Mouse (Mus musculus) hindbrain, embryonic 15.5 days (tissue): ENCODE data around the gene Cap2. TPM values are rescaled to one million over a fixed set of nuclear protein-coding genes. Genes with fewer than 3 reads are reported as not detected.

Experiments used
- ATAC-seq: fragments of 200-750 bp; cut with Nextera tagmentation; 2 replicates; pipeline ENCODE4 v1.8.0; 2017; ENCODE audit warnings: low read depth, moderate number of reproducible peaks, moderate TSS enrichment; ENCODE audit not compliant: low FRiP score
- H3K27ac ChIP-seq: fragments of 300-500 bp; sonication (generic); replicated peaks from 2 replicates; pipeline ENCODE4 v1.5.1; 2015; ENCODE audit warnings: mild to moderate bottlenecking, inconsistent platforms
- H3K27me3 ChIP-seq: fragments of 300-500 bp; sonication (generic); 2 replicates; pipeline ENCODE4 v1.6.1; 2015; ENCODE audit warnings: control low read depth, inconsistent platforms
- H3K36me3 ChIP-seq: fragments of 300-500 bp; sonication (generic); 2 replicates; pipeline ENCODE4 v1.6.1; 2015; ENCODE audit warnings: control low read depth, inconsistent platforms
- H3K4me1 ChIP-seq: fragments of 300-500 bp; sonication (generic); replicated peaks from 2 replicates; pipeline ENCODE4 v1.6.1; 2015; ENCODE audit warnings: control low read depth, inconsistent platforms
- H3K4me2 ChIP-seq: fragments of 300-500 bp; sonication (generic); 2 replicates; pipeline ENCODE4 v1.6.1; 2015; ENCODE audit warnings: moderate library complexity, mild to moderate bottlenecking, inconsistent platforms
- H3K4me3 ChIP-seq: fragments of 300-500 bp; sonication (generic); 2 replicates; pipeline ENCODE4 v1.5.1; 2015; ENCODE audit warnings: mild to moderate bottlenecking, inconsistent platforms
- H3K9ac ChIP-seq: fragments of 300-500 bp; sonication (generic); 2 replicates; pipeline ENCODE4 v1.6.1; 2015; ENCODE audit warnings: inconsistent platforms
- H3K9me3 ChIP-seq: fragments of 300-500 bp; sonication (generic); 2 replicates; pipeline ENCODE4 v1.6.1; 2016; ENCODE audit warnings: control low read depth, inconsistent platforms
- WGBS: fragments of 180-500 bp; shearing (Covaris S2); methylation state at CpG from one replicate; pipeline ENCODE4 v1.1.7; 2015; 5-methylcytosine and 5-hydroxymethylcytosine counted together
- polyA plus RNA-seq: library from polyadenylated mRNA; unstranded; fragments of >200 nt; fragmentation: Nextera tagmentation; extraction: Ambion mirVana; gene quantifications from 2 replicates; pipeline ENCODE4 v1.2.1, GENCODE M21; 2015

Gene Cap2
- polyA plus RNA-seq, 1 experiment from 2014 or later = 9.4 TPM

GRCm38 (mm10) chr13:46526645-46527044 lies 25.0 kb downstream of the Cap2 start:
- WGBS = 84% methylated on average over 3 of the region's 3 CpGs
- H3K4me1 ChIP-seq = peaks cover 5% of the 10 kb centered on the region; the same call in 1 of the 2 replicates
- no peaks in the 10 kb centered on the region for H3K36me3 ChIP-seq
- H3K27me3 ChIP-seq = no peaks in the 10 kb centered on the region
- ATAC-seq = no peak
- H3K4me3 ChIP-seq = no peak overlapping the region
- H3K9me3 ChIP-seq = no peaks in the 10 kb centered on the region
- H3K4me2 ChIP-seq = no peak overlapping the region
- no peak overlapping the region for H3K9ac ChIP-seq
- H3K27ac ChIP-seq = no peak overlapping the region

- no peaks in the 10 kb centered on the region for H3K27me3 ChIP-seq
- no peak overlapping the region for H3K9ac ChIP-seq
- no peaks in the 10 kb centered on the region for H3K9me3 ChIP-seq
- H3K27ac ChIP-seq = no peak overlapping the region
- H3K4me3 ChIP-seq = no peak overlapping the region
- no peak for ATAC-seq
- 88% methylated on average over 5 of the region's 5 CpGs for WGBS
- no peak overlapping the region for H3K4me2 ChIP-seq
- H3K36me3 ChIP-seq = no peaks in the 10 kb centered on the region
- peaks cover 5% of the 10 kb centered on the region; the same call in 1 of the 2 replicates for H3K4me1 ChIP-seq
Observed at GRCm38 (mm10) chr13:46527340-46527739, 25.7 kb downstream of the Cap2 start.

GRCm38 (mm10) chr13:46529037-46529436 lies 27.4 kb downstream of the Cap2 start:
- Histone ChIP-seq H3K9ac (no peak overlapping the region), H3K36me3 (no peaks in the 10 kb centered on the region), H3K27ac (no peak overlapping the region), H3K27me3 (no peaks in the 10 kb centered on the region), H3K4me1 (peaks cover 3% of the 10 kb centered on the region), H3K4me3 (no peak overlapping the region), H3K9me3 (no peaks in the 10 kb centered on the region), H3K4me2 (no peak overlapping the region)
- 88% methylated on average over 10 of the region's 10 CpGs for WGBS
- no peak for ATAC-seq

GRCm38 (mm10) chr13:46530546-46530945 lies 28.9 kb downstream of the Cap2 start:
- Histone ChIP-seq H3K27me3 (no peaks in the 10 kb centered on the region), H3K4me1 (peaks cover 12% of the 10 kb centered on the region), H3K36me3 (no peaks in the 10 kb centered on the region), H3K9me3 (no peaks in the 10 kb centered on the region), H3K4me2 (no peak overlapping the region), H3K27ac (no peak overlapping the region), H3K4me3 (no peak overlapping the region), H3K9ac (no peak overlapping the region)
- ATAC-seq = no peak
- 88% methylated on average over 8 of the region's 8 CpGs for WGBS

- no peak for ATAC-seq
- WGBS = 90% methylated on average over 3 of the region's 3 CpGs
- Histone ChIP-seq H3K4me3 (no peak overlapping the region), H3K4me2 (no peak overlapping the region), H3K9me3 (no peaks in the 10 kb centered on the region), H3K27me3 (no peaks in the 10 kb centered on the region), H3K4me1 (peaks cover 12% of the 10 kb centered on the region), H3K27ac (no peak overlapping the region), H3K9ac (no peak overlapping the region), H3K36me3 (no peaks in the 10 kb centered on the region)
Observed at GRCm38 (mm10) chr13:46531676-46532075, 30.0 kb downstream of the Cap2 start.

- no peaks in the 10 kb centered on the region for H3K36me3 ChIP-seq
- no peak overlapping the region for H3K27ac ChIP-seq
- H3K9me3 ChIP-seq = no peaks in the 10 kb centered on the region
- ATAC-seq = no peak
- H3K9ac ChIP-seq = no peak overlapping the region
- no peaks in the 10 kb centered on the region for H3K27me3 ChIP-seq
- H3K4me1 ChIP-seq = peaks cover 12% of the 10 kb centered on the region
- WGBS = 98% methylated on average over 7 of the region's 7 CpGs
- H3K4me2 ChIP-seq = no peak overlapping the region
- no peak overlapping the region for H3K4me3 ChIP-seq
Observed at GRCm38 (mm10) chr13:46532276-46532675, 30.6 kb downstream of the Cap2 start.

- no peak overlapping the region; the same call in 1 of the 2 replicates for H3K27ac ChIP-seq
- no peaks in the 10 kb centered on the region for H3K27me3 ChIP-seq
- peaks cover 12% of the 10 kb centered on the region for H3K4me1 ChIP-seq
- H3K4me2 ChIP-seq = peak overlapping the region; percentile 26
- H3K9me3 ChIP-seq = no peaks in the 10 kb centered on the region
- 48% methylated on average over 10 of the region's 10 CpGs for WGBS
- no peaks in the 10 kb centered on the region for H3K36me3 ChIP-seq
- no peak overlapping the region for H3K4me3 ChIP-seq
- H3K9ac ChIP-seq = no peak overlapping the region
- ATAC-seq = no peak
Observed at GRCm38 (mm10) chr13:46533342-46534129, 31.9 kb downstream of the Cap2 start.

GRCm38 (mm10) chr13:46534171-46534968 lies 32.7 kb downstream of the Cap2 start:
- no peaks in the 10 kb centered on the region for H3K9me3 ChIP-seq
- no peak overlapping the region for H3K9ac ChIP-seq
- WGBS = 8% methylated on average over 11 of the region's 11 CpGs
- H3K27ac ChIP-seq = no peak overlapping the region; the same call in 1 of the 2 replicates
- H3K36me3 ChIP-seq = no peaks in the 10 kb centered on the region
- no peaks in the 10 kb centered on the region for H3K27me3 ChIP-seq
- peak overlapping the region; percentile 26 for H3K4me2 ChIP-seq
- H3K4me3 ChIP-seq = no peak overlapping the region
- ATAC-seq = 0 out of 2 replicates have a peak, but pooled peaks have one; percentile 68
- peaks cover 12% of the 10 kb centered on the region for H3K4me1 ChIP-seq

- no peak overlapping the region for H3K4me2 ChIP-seq
- H3K9ac ChIP-seq = no peak overlapping the region
- H3K36me3 ChIP-seq = no peaks in the 10 kb centered on the region
- no peak overlapping the region for H3K27ac ChIP-seq
- no peaks in the 10 kb centered on the region for H3K9me3 ChIP-seq
- H3K4me3 ChIP-seq = no peak overlapping the region
- 75% methylated on average over 5 of the region's 5 CpGs for whole genome bisulfite sequencing
- ATAC-seq = no peak
- H3K4me1 ChIP-seq = peaks cover 12% of the 10 kb centered on the region
- no peaks in the 10 kb centered on the region for H3K27me3 ChIP-seq
Observed at GRCm38 (mm10) chr13:46534969-46535785, 33.5 kb downstream of the Cap2 start.

- 84% methylated on average over 7 of the region's 7 CpGs for WGBS
- H3K9me3 ChIP-seq = no peaks in the 10 kb centered on the region
- ATAC-seq = no peak
- no peak overlapping the region for H3K27ac ChIP-seq
- peaks cover 16% of the 10 kb centered on the region for H3K4me1 ChIP-seq
- H3K9ac ChIP-seq = no peak overlapping the region
- H3K4me3 ChIP-seq = no peak overlapping the region
- no peaks in the 10 kb centered on the region for H3K27me3 ChIP-seq
- H3K36me3 ChIP-seq = no peaks in the 10 kb centered on the region
- no peak overlapping the region for H3K4me2 ChIP-seq
Observed at GRCm38 (mm10) chr13:46539284-46539683, 37.6 kb downstream of the Cap2 start.

GRCm38 (mm10) chr13:46540943-46541342 lies 39.3 kb downstream of the Cap2 start:
- Histone ChIP-seq H3K4me2 (no peak overlapping the region), H3K36me3 (no peaks in the 10 kb centered on the region), H3K27me3 (no peaks in the 10 kb centered on the region), H3K4me3 (no peak overlapping the region), H3K9ac (no peak overlapping the region), H3K27ac (no peak overlapping the region; the same call in 1 of the 2 replicates), H3K4me1 (peaks cover 22% of the 10 kb centered on the region), H3K9me3 (no peaks in the 10 kb centered on the region)
- no peak for ATAC-seq
- WGBS = 46% methylated on average over 5 of the region's 5 CpGs
